Mouse (Mus musculus): ENCODE measurements at regions not wholly inside any gene's neighbourhood (a gene's known extent, or its start where the extent isn't known, plus 50 kb on each side); places are given as distances from the start of the nearest gene placed in this dataset.
A peak's percentile ranks its signal among the peaks of the same experiment; 100 is the strongest.

- no peak for ATAC-seq (replicated peaks; ENCODE audit: poor library complexity)
These were observed 55.7 kb downstream of the Plk2 start for GRCm38 (mm10) chr13:110450526-110450925.

- ATAC-seq (replicated peaks; ENCODE audit: poor library complexity): no peak
These were observed 57.2 kb downstream of the Plk2 start for GRCm38 (mm10) chr13:110452009-110452525.

- no peak for ATAC-seq (replicated peaks; ENCODE audit: poor library complexity)
These were observed 60.2 kb downstream of the Plk2 start for GRCm38 (mm10) chr13:110455085-110455484.

GRCm38 (mm10) chr13:110455569-110456196 is 60.8 kb downstream of the Plk2 start:
- no peak for ATAC-seq (replicated peaks; ENCODE audit: poor library complexity)

GRCm38 (mm10) chr13:110458701-110459100 is 63.9 kb downstream of the Plk2 start:
- no peak for ATAC-seq (replicated peaks; ENCODE audit: poor library complexity)

GRCm38 (mm10) chr13:110461581-110461980 is 66.7 kb downstream of the Plk2 start:
- no peak for ATAC-seq (replicated peaks; ENCODE audit: poor library complexity)

- peak; percentile 93 for ATAC-seq (replicated peaks; ENCODE audit: poor library complexity)
These were observed 76.7 kb downstream of the Plk2 start for GRCm38 (mm10) chr13:110471526-110471925.

- ATAC-seq (replicated peaks; ENCODE audit: poor library complexity): peak; percentile 31; the same call in 1 of the 2 replicates
These were observed 82.9 kb downstream of the Plk2 start for GRCm38 (mm10) chr13:110477709-110478108.

GRCm38 (mm10) chr13:110484358-110484940 is 89.6 kb downstream of the Plk2 start:
- ATAC-seq (replicated peaks; ENCODE audit: poor library complexity): peak; percentile 44

- peak; percentile 58 for ATAC-seq (replicated peaks; ENCODE audit: poor library complexity)
These were observed 90.7 kb downstream of the Plk2 start for GRCm38 (mm10) chr13:110485515-110485914.

- no peak for ATAC-seq (replicated peaks; ENCODE audit: poor library complexity)
These were observed 95.3 kb downstream of the Plk2 start for GRCm38 (mm10) chr13:110490166-110490565.

GRCm38 (mm10) chr13:110492296-110493001 is 97.6 kb downstream of the Plk2 start:
- ATAC-seq (replicated peaks; ENCODE audit: poor library complexity): no peak

GRCm38 (mm10) chr13:110493002-110493552 is 98.2 kb downstream of the Plk2 start:
- no peak for ATAC-seq (replicated peaks; ENCODE audit: poor library complexity)

- no peak for ATAC-seq (replicated peaks; ENCODE audit: poor library complexity)
These were observed 102.6 kb downstream of the Plk2 start for GRCm38 (mm10) chr13:110497461-110497860.

GRCm38 (mm10) chr13:110507814-110508362 is 113.0 kb downstream of the Plk2 start:
- no peak for ATAC-seq (replicated peaks; ENCODE audit: poor library complexity)

GRCm38 (mm10) chr13:110517986-110518385 is 123.1 kb downstream of the Plk2 start:
- no peak for ATAC-seq (replicated peaks; ENCODE audit: poor library complexity)

GRCm38 (mm10) chr13:110522974-110523373 is 128.1 kb downstream of the Plk2 start:
- 0 out of 2 replicates have a peak, but pooled peaks have one; percentile 52 for ATAC-seq (replicated peaks; ENCODE audit: poor library complexity)

GRCm38 (mm10) chr13:110527681-110528080 is 132.8 kb downstream of the Plk2 start:
- no peak for ATAC-seq (replicated peaks; ENCODE audit: poor library complexity)

- no peak for ATAC-seq (replicated peaks; ENCODE audit: poor library complexity)
These were observed 134.8 kb downstream of the Plk2 start for GRCm38 (mm10) chr13:110529624-110530023.

GRCm38 (mm10) chr13:110534320-110534764 is 139.5 kb downstream of the Plk2 start:
- ATAC-seq (replicated peaks; ENCODE audit: poor library complexity): no peak

GRCm38 (mm10) chr13:110535785-110536184 is 140.9 kb downstream of the Plk2 start:
- ATAC-seq (replicated peaks; ENCODE audit: poor library complexity): no peak
